Mouse (Mus musculus): ENCODE measurements around the gene Gpx4. TPM values are rescaled to one million over a fixed set of nuclear protein-coding genes. Genes with fewer than 3 reads are reported as not detected.

Gene Gpx4
- 100 to 1,000 TPM; 389 TPM for total RNA-seq (2021)
- long read RNA-seq, experiment 1, transcript Gpx4-202 (7 exons, 959 nt), result major isoform, 237 of 243 reads
- long read RNA-seq, experiment 1, partial matches to known transcripts, result 4 of 243 reads
- long read RNA-seq, experiment 1, other reads (novel, unspliced or antisense), result 1 of 243 reads
- long read RNA-seq, experiment 2, transcript Gpx4-202 (7 exons, 959 nt), result major isoform, 270 of 278 reads
- long read RNA-seq, experiment 2, partial matches to known transcripts, result 2 of 278 reads
- long read RNA-seq, experiment 2, other reads (novel, unspliced or antisense), result 4 of 278 reads

DNA sequence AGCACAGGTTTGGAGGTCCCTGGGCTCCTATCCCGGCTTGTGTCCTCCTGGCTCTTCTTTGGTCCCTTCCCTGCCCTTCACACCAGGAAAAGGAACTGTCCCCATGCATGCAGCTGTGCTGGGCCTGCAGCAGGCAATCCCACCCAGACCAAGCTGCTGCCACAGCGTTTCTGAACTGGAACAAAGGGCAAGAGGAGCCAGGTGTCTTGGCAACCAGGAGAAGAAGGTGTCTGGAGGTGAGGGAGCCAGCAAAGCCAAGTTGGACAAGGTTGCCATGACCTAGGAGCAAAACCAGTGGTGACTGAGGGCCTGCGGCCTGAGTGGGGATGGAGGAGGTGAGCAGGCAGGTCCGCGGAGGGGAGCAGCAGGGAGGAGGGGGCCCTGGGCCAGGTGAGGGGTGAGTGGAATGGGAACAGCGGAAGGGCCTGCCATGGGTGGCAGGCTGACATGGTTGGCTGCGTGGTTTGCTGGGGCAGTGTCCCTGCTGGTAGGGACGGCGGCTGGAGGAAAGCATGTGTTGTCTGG lies at the start of gene Gpx4:
Gene Gpx4 (plus strand): TSS at position 126 of the 525 bp plus-strand sequence.
- intact Hi-C loops (cut with DNase I; ENCODE audit: low total_unique reads), result no loop called here
- no peak for DNase-seq

DNA sequence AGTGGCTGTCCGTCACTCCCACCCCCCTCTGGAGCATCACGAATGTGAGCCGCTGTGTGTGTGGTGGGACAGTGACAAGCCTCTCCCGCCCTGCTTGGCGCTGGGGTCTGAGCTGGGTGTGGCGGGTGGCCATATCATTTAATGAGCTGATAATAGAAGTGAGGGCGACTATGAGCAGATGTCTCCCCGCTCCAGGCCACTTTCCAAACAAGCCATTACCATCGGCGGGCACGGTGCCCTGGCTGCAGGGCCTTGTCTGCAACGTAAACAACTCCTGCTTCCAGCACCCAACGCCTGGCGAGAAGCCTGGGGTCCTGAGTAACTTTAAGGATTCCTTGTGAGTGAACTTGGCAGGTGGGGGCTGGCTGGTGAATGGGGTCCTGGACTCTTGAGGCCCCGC lies 49.1 kb upstream of the Gpx4 start:
- intact Hi-C loops (cut with DNase I; ENCODE audit: low total_unique reads), result no loop called here
- DNase-seq, result no peak

DNA sequence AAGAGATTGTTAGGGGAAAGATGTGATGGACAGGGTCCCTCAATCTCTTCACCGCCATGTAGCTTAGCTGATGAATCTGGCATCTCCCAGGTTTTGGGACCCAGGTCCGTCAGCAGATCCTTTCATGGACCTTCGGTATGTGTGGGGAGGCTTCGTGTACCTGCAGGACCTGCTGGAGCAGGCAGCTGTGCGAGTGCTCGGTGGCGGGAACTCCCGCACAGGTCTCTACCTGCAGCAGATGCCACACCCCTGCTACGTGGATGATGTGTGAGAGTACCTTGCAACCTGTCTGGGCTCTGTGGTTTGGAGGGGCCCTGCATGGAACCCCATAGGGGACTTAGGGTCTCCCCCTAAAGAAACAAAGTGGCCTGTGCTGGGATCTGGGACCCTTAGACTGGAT lies 45.0 kb upstream of the Gpx4 start:
- no peak for DNase-seq
- intact Hi-C loops (cut with DNase I; ENCODE audit: low total_unique reads), result no loop called here

DNA sequence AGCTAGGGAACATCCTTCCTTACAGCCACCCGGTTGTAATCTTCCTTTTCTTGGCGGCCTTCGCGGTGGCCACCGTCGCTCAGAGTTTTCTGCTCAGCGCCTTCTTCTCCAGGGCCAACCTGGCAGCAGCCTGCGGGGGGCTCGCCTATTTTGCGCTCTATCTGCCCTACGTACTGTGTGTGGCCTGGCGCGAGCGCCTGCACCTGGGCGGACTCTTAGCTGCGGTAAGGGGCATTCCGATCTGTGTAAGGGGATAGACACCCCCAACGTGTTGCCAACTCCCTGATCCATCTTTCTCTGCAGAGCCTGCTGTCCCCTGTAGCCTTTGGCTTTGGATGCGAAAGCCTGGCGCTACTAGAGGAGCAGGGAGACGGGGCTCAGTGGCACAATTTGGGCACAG lies 44.1 kb upstream of the Gpx4 start:
- DNase-seq, result no peak
- intact Hi-C loops (cut with DNase I; ENCODE audit: low total_unique reads), result no loop called here

DNA sequence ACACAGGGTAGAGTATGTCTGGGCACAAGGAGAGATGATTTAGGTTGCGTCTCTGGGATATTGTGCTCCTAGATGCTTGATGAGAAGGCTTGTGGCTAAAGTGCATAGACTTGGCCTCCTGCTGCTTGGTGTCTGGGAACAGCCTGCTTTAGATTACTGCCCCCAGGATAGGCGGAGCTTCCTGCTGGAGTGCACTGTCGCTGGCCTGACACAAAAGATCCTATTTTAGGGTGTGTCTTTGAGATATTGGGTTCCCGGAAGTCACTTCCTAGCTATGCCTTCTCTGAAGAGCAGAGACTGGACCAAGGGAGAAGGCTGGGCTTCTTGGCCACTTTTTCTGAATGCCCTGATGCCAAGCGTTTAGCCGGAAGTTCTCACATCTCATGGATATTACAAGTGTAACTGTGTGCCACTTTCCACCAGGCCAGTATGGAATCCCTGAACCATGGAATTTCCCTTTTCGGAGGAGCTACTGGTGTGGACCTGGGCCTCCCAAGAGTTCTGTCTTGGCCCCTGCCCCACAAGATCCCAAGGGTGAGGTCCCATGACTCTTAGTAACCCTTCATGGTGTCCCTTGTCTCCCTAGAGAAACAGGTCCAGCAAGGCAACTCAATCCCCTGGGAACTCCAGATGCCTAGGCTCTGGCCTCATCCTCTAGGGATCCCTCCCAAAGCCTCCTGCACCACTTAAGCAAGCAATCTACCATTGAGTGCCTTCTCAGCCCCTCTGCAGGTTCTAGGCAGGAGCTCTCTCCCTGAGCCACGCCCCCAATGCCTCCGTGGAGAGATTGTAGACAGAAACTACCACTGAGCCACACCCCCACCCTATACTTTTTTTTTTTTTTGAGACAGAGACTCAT lies 43.4 kb upstream of the Gpx4 start:
- no peak for DNase-seq
- intact Hi-C loops (cut with DNase I; ENCODE audit: low total_unique reads), result no loop called here

DNA sequence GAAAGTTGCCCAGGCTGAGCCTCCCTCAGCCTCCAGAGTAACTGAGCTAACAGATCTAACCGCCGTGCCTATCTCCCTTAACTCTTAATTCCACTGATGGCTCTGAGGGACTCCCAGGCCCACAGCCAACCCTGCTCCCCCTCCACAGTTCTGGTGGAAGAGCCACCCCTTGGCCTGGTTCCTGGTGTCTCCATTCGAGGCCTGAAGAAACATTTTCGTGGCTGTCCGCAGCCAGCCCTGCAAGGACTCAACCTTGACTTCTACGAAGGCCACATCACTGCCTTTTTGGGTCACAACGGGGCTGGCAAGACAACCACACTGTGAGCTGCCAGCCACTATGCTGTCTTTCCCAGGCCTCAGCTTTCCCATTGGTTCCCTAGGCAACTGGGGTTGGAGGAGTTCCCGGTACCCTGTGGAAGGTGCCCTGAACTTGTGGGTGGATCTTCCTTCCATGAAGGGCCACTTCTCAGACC lies 42.7 kb upstream of the Gpx4 start:
- intact Hi-C loops (cut with DNase I; ENCODE audit: low total_unique reads), result no loop called here
- DNase-seq, result no peak

DNA sequence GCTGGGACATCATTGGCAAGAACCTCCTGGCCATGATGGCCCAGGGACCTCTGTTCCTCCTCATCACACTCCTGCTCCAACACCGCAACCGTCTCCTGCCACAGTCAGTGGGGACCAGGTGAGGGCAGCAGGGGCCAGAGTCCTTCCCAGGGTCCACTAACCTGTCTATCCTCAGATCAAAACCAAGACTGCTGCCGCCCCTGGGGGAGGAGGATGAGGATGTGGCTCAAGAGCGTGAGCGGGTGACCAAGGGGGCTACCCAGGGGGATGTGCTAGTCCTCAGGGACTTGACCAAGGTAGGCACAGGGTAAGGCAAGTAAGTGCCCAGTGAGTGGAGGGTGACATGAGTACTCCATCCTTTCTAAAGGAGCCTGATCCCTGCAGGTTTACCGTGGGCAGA lies 35.2 kb upstream of the Gpx4 start:
- no peak for DNase-seq
- intact Hi-C loops (cut with DNase I; ENCODE audit: low total_unique reads), result no loop called here

DNA sequence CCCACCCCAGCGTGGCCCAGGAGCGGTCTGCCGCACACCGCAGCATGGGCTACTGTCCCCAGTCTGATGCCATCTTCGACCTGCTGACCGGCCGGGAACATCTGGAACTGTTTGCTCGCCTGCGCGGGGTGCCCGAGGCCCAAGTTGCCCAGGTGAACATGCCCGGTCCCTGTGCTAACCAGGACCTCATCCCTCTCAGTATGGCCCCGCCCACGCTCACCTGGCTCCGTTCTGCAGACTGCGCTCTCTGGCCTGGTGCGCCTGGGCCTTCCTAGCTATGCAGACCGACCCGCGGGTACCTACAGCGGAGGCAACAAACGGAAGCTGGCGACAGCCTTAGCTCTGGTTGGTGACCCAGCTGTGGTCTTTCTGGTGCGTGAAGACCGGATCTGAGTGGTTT lies 33.4 kb upstream of the Gpx4 start:
- intact Hi-C loops (cut with DNase I; ENCODE audit: low total_unique reads), result no loop called here
- no peak for DNase-seq

DNA sequence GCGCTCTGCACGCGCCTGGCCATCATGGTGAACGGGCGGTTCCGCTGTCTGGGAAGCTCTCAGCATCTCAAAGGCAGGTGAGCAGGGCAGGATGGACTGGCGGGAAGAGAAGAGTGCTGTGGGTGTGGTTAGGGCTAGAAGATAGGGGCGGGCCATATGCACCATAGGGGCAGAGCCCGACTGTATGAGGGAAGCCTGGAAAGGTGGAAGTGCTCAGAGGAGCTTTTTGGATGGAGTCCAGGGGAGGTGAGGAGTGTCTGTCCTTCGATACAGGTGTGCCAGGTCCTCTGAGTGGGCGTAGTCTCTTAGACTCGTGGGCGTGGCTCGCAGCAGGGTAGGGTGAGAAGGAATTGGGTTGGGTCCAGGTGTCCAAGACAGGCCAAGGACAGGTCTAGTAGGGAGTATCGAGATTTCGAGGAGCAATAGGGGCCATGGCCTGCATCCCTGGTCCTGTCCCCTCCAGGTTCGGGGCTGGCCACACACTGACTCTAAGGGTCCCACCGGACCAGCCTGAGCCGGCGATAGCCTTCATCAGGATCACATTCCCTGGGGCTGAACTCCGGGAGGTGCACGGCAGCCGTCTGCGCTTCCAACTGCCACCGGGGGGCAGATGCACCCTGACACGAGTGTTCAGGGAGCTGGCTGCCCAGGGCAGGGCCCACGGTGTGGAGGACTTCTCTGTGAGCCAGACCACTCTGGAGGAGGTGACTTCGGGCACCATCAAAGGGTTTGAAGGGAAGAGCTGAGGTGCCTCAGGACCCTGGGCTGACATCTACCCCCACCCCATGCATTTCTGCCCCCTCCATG lies 32.3 kb upstream of the Gpx4 start:
- DNase-seq, result no peak
- intact Hi-C loops (cut with DNase I; ENCODE audit: low total_unique reads), result no loop called here

DNA sequence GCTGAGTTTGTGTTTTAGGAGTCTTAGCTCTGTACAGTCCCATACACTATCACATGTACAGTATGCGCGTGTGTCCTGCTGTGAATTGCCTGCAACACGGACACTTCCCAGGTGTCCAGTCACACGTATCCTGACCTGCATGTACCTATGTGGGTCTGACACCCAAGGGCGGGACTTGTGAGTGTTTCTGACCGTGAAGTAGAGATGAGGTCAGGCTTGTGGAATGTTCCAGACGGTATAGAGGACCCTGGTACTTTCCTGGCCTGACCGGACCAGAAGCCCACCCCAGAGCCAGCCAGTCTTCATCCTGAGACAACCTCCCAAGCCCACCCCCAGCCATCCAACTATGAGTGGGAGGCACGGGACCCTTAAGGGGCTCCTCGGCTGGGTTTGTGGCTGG lies 31.4 kb upstream of the Gpx4 start:
- DNase-seq, result no peak
- intact Hi-C loops (cut with DNase I; ENCODE audit: low total_unique reads), result no loop called here

DNA sequence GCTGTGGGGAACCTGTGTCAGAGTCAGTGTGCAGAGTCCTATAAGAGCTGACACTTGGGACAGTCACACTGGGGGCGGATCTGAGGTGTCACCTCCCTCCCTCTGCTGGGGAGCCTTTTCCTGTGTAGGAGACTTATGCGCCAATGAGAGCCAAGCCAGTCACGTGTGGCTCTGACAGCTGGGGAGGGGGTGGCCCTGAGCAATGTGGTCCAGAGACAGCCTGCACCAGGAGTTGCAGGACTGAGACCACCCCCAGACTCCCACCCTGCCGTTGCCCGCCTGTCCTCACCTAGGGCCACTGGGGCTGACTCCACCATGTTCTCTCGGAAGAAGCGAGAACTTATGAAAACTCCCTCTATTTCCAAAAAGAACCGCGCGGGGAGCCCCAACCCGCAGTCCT lies 30.5 kb upstream of the Gpx4 start, which contains the start of gene Arhgap45:
Gene Arhgap45 (plus strand): TSS at position 143 of the 400 bp plus-strand sequence.
- intact Hi-C loops (cut with DNase I; ENCODE audit: low total_unique reads), result no loop called here
- no peak for DNase-seq

DNA sequence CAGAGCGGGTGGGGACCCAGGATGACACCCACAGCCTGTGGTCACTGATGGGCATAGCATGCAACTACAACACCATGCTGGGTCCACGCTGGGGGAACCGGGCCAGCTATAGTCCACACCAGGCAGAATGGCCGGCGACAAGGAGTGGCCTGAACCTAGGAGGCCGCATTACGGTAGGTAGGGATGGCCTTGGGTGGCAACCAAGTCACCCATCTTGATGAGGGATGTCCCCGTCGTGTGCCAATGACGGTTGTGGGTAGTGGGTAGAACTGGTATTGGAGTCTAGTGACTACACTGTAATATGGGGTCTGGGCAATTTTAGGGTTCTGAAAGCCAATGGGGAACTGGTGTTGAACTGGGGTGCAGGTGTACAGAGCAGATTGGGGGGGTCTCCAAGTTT lies 30.0 kb upstream of the Gpx4 start:
- no peak for DNase-seq
- intact Hi-C loops (cut with DNase I; ENCODE audit: low total_unique reads), result no loop called here

DNA sequence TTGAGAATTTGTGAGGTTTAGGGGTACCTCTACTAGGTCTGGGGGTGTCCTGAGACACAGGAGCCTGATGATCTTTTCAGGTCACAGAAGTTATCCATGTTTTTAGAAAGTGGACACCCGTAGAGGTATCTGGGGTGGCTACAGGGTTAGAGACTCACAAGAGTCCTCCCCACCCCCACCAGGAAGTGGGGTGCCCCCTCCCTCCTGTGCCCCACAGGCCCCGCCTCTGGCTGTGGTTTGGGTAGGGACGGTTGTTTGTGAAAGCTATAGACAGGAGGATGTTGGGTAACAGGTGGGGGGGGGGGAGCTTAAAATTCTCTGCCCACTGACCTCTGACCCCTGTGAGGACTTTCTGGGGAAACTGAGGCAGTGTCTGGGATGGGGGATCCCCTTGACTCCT lies 29.6 kb upstream of the Gpx4 start:
- no peak for DNase-seq
- intact Hi-C loops (cut with DNase I; ENCODE audit: low total_unique reads), result no loop called here

DNA sequence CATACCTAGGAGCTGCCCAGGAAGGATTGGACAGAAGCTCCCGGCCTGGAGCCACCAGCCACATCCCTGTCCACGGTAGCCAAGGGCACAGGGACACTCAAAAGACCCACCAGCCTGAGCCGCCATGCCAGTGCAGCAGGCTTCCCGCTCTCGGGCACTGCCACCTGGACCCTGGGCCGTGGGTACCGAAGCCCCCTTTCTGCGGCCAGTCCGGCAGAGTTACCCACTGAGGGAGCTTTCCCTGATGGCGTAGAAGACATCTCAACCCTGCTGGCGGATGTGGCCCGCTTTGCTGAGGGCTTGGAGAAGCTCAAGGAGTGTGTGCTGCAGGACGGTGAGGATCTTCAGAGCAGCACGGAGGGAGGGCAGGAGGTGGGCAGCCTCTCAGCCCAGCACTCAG lies 29.2 kb upstream of the Gpx4 start:
- intact Hi-C loops (cut with DNase I; ENCODE audit: low total_unique reads), result no loop called here
- DNase-seq, result no peak

DNA sequence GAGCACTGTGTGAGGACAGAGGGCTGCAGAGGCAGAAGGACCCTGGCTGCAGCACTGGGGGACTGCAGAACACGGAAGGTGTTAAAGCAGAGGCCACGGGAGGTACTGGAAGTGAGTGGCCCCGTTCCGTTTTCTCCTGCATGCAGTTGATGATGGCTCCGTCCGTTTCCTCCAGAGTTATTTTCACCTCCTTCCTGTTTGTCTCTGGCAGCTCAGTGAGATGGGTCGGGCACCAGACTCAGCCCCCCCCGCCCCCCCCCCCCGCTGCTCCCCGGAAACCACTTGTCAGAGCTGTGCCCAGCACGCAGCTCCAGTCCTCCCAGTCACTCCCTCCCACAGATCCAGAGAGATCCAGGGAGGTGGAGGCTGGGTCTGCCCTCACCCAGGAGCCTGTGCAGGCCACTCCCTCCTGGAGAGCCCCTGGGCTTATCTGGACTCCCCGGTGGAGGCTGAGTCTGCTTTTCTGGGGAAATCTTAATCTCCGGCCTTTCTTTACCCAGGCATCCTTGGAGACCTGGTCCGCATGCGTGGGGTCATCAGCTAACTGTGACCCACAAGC lies 28.1 kb upstream of the Gpx4 start:
- intact Hi-C loops (cut with DNase I; ENCODE audit: low total_unique reads), result no loop called here
- no peak for DNase-seq

DNA sequence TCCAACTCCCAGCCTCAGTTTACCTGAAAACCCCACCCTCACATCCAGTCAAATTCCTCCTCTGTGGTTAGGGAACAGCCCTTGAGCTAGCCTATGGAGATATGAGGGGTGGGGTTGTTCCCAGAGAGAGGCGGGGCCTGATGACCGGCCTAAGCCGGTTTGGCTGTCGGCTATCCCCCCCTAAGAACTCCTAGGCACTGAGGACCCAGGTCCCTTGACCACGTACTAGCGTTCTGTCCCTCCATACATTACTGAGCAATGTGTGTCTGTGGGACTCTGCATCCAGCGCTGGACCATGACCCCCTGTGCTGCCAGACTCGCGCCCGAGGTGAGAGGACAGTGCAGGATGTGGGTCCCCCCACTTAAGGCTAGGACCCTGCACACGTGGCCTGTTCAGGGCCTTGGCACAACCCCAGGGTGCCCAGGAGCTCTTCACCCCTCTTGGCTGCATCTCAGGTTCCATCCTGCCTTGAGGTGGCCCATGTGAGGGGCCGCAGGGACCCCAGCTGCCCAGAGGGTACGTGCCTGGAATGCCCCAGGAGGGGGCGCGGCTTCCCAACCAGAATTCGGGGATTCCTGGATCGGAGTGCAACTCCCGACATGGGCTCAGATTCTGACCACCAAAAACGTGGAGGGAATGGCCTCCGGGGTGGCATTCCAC lies 27.4 kb upstream of the Gpx4 start:
- no peak for DNase-seq

DNA sequence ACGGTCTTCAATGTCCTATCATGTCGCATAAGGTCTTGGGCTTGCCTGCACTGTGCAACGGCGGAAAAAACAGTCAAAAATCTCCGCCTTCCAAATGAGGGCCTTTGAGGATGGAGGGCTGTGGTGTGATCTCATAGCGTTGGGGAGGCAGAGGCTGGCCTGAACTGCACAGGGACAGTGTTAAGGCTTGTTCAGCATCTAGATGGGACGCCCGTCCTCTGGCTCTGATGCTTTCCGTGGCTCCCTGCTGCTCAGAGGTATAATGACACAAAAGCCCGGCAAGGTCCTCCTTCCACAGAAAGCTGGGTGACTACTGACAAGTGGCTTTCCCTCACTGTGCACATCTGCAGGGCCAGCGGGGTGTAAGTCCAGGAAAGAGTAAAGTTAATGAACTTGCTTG lies 26.8 kb upstream of the Gpx4 start:
- intact Hi-C loops (cut with DNase I; ENCODE audit: low total_unique reads), result no loop called here
- no peak for DNase-seq

More for the DNA sequence above, 27.4 kb upstream of the Gpx4 start:
- intact Hi-C loops (cut with DNase I; ENCODE audit: low total_unique reads), result no loop called here

DNA sequence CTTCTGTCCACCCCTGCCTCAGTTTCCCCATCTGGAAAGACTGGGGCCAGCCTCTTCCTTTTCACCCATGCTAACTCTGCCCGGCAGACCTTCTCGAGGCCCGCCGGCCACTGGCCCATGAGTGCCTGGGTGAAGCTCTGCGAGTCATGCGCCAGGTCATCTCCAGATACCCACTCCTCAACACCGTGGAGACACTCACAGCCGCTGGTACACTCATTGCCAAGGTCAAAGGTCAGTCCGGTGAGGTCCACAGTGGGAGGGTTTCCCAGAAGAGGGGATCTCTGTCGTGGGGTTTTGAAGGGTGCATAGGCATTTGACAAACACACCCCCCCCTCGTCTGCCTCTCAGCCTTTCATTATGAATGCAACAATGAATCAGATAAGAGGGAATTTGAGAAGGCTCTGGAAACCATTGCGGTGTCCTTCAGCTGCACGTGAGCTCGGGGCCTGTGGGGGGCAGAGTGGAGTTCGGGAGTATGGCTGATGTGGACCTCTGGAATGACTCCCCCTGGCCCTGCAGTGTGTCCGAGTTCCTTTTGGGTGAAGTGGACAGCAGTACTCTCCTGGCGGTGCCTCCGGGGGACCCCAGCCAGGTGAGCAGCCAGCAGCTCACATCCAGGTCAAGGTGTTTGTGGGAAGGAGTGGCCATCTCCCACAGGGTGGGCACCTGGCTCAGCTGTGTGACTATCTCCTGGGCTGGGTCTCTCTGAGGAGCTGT lies 26.2 kb upstream of the Gpx4 start:
- no peak for DNase-seq
- intact Hi-C loops (cut with DNase I; ENCODE audit: low total_unique reads), result no loop called here

DNA sequence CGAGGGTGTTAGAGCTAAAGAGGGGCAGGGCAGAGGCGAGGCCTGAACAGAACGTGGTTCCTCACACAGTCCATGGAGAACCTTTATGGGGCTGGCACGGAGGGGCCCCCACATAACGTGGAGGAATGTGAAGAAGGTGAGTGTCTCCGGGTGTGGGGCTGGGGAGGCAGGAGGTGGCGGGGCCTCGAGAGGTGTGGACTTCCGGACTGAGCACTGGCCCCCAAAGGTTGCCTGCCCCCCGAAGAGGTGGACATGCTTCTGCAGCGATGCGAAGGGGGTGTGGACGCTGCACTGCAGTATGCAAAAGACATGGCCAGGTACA lies 25.7 kb upstream of the Gpx4 start:
- intact Hi-C loops (cut with DNase I; ENCODE audit: low total_unique reads), result no loop called here
- DNase-seq, result no peak

Measured in gastrocnemius, postnatal 14 days (tissue).